Mouse (Mus musculus) myocyte (in vitro differentiated cells): ENCODE results near the gene Zhx3. TPM values are rescaled to one million over a fixed set of nuclear protein-coding genes. Genes with fewer than 3 reads are reported as not detected.

Source experiments
- H3K27me3 ChIP-seq: one replicate; pipeline ENCODE4 v1.6.1; 2011; ENCODE audit not compliant: control insufficient read depth, insufficient read depth, insufficient read length
- H3K36me3 ChIP-seq: one replicate; pipeline ENCODE4 v1.6.1; 2011; ENCODE audit not compliant: control insufficient read depth, insufficient read depth
- H3K4me2 ChIP-seq: one replicate; pipeline ENCODE4 v1.6.1; 2011; ENCODE audit warnings: low read depth, control low read depth
- H3K4me3 ChIP-seq: one replicate; pipeline ENCODE4 v1.5.1; 2011; ENCODE audit warnings: mild to moderate bottlenecking, control low read depth, moderate library complexity
- H3K79me2 ChIP-seq: one replicate; pipeline ENCODE4 v1.6.1; 2011; ENCODE audit not compliant: control insufficient read depth, insufficient read depth
- H3ac ChIP-seq: one replicate; pipeline ENCODE4 v1.6.1; 2011; ENCODE audit not compliant: control insufficient read depth, insufficient read length
- CEBPB ChIP-seq: IDR thresholded peaks from 2 replicates; pipeline ENCODE4 v1.6.1; 2011; ENCODE audit warnings: mild to moderate bottlenecking, moderate library complexity; ENCODE audit not compliant: poor library complexity, insufficient read depth, severe bottlenecking
- E2F4 ChIP-seq: IDR thresholded peaks from one replicate; pipeline ENCODE4 v1.6.1; 2011; ENCODE audit warnings: mild to moderate bottlenecking, control low read depth, moderate library complexity; ENCODE audit not compliant: insufficient read depth
- MAX ChIP-seq: IDR thresholded peaks from one replicate; pipeline ENCODE4 v1.6.1; 2011; ENCODE audit warnings: low read depth, mild to moderate bottlenecking, control low read depth
- MYOD1 ChIP-seq, 3 experiments: IDR thresholded peaks; one replicate each; pipeline ENCODE4 v1.6.1; 2011; ENCODE audit warnings: control low read depth in 2 of 3, low read depth in 2 of 3, mild to moderate bottlenecking in 2 of 3, moderate library complexity in 1 of 3; ENCODE audit not compliant: insufficient read length in 2 of 3, control insufficient read depth in 1 of 3
- MYOG ChIP-seq, 3 experiments: IDR thresholded peaks; one replicate each; pipeline ENCODE4 v1.6.1; 2011; ENCODE audit warnings: control low read depth in 2 of 3, low read depth in 2 of 3, mild to moderate bottlenecking in 2 of 3; ENCODE audit not compliant: insufficient read length in 2 of 3, control insufficient read depth in 1 of 3, insufficient read depth in 1 of 3
- POLR2A ChIP-seq: IDR thresholded peaks from one replicate; pipeline ENCODE4 v1.6.1; 2011; ENCODE audit warnings: low read depth, mild to moderate bottlenecking, control low read depth, moderate library complexity; ENCODE audit not compliant: insufficient read length
- POLR2AphosphoS2 ChIP-seq: IDR thresholded peaks from one replicate; pipeline ENCODE4 v1.6.1; 2011; ENCODE audit warnings: low read depth, control low read depth; ENCODE audit not compliant: insufficient read length
- REST ChIP-seq: IDR thresholded peaks from one replicate; pipeline ENCODE4 v1.6.1; 2011; ENCODE audit warnings: mild to moderate bottlenecking, control low read depth, moderate library complexity; ENCODE audit not compliant: insufficient read depth, insufficient read length
- SRF ChIP-seq: IDR thresholded peaks from one replicate; pipeline ENCODE4 v1.6.1; 2011; ENCODE audit warnings: low read depth; ENCODE audit not compliant: control insufficient read depth, insufficient read length
- TCF12 ChIP-seq: IDR thresholded peaks from one replicate; pipeline ENCODE4 v1.6.1; 2011; ENCODE audit warnings: mild to moderate bottlenecking, control low read depth; ENCODE audit not compliant: poor library complexity, insufficient read depth, severe bottlenecking
- TCF3 ChIP-seq: IDR thresholded peaks from one replicate; pipeline ENCODE4 v1.6.1; 2011; ENCODE audit warnings: low read depth, control low read depth; ENCODE audit not compliant: insufficient read length
- USF1 ChIP-seq: IDR thresholded peaks from one replicate; pipeline ENCODE4 v1.6.1; 2011; ENCODE audit warnings: low read depth, mild to moderate bottlenecking, control low read depth, moderate library complexity
- polyA plus RNA-seq: library from polyadenylated mRNA; unstranded; fragments of >200 nt; fragmentation: generic; extraction: Trizol; gene quantifications from one replicate; pipeline ENCODE4 v1.2.1, GENCODE M21; 2012; ENCODE audit warnings: missing spikeins

Zhx3 gene
- polyA plus RNA-seq, 1 experiment, result 6.1 TPM

DNA sequence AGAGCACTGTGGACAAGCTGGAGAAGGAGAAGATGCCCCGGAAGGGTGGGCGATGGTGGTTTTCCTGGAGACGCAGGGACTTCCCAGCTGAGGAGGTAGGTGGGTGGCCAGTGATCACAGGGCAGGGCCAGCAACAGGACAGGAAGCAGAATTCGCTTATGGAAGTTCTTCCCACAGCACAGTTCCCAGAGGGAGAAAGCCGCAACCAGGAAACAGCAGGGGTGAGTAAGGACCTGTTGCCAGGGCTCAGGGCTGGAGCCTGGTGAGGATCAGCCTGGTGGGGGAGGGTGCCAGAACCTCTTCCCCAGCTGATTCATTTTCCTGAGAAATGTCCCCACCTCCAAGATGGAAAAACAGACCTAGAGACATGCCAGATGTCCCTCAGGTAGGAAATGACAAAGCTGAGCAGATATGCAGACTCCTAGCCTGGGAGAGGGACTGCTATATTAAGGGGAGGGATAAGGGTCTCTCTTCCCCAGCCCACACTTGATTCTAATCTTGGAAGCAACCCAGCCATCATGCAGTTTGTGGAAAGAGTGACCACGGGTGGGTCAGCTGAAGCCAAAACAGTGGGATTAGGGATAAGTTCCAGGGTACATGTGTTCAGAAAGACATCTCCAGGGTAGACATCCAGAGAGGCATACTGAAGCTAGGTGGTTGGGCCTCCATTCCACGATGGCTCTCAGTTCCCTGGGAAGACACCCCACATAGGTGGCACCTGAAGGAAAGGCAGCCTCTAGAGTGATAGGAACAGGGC is 29.0 kb upstream of the Zhx3 start:
- Histone ChIP-seq H3K27me3 (no peaks in the 10 kb centered on the region), H3K4me3 (no peak overlapping the region), H3K79me2 (no peaks in the 10 kb centered on the region), H3K36me3 (no peaks in the 10 kb centered on the region), H3ac (no peak overlapping the region), H3K4me2 (no peak overlapping the region)
- TF ChIP-seq SRF (no peak), CEBPB (no peak), POLR2AphosphoS2 (no peak), TCF12 (no peak), MYOG (IDR thresholded peaks at IDR 0.05; ENCODE audit: control insufficient read depth in 1 of 3, insufficient read depth in 1 of 3, insufficient read length in 2 of 3, low read depth in 2 of 3) (no peak), POLR2A (no peak), TCF3 (no peak), E2F4 (no peak), MYOD1 (IDR thresholded peaks at IDR 0.05; ENCODE audit: control insufficient read depth in 1 of 3, insufficient read length in 2 of 3, low read depth in 2 of 3) (no peak), REST (no peak), MAX (no peak), USF1 (no peak)

DNA sequence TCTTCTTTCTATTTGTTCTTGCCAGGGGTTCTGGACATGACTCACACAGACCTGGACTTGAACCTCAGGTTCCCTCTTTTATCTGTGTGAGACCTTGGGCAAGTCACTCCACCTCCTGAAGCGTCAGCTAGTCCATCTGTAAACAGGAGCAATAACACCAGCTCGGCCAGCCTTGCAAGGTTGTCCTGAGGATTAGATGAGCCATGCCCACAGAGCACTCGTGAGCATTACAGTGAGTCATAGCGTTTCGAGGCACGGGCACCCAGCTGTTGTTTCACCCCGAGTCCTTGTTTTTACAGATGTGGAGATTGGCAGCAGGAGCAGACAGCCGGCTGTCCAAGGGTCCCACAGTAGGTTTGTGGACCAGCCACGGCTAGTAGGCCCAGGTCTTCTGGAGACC is 18.9 kb upstream of the Zhx3 start:
- H3K36me3 ChIP-seq, result no peaks in the 10 kb centered on the region
- H3K4me2 ChIP-seq, result no peak overlapping the region
- no peak overlapping the region for H3ac ChIP-seq
- H3K79me2 ChIP-seq, result no peaks in the 10 kb centered on the region
- no peaks in the 10 kb centered on the region for H3K27me3 ChIP-seq
- TF ChIP-seq POLR2A, result no peak
- no peak for TF ChIP-seq REST
- no peak for TF ChIP-seq TCF3
- TF ChIP-seq USF1, result no peak
- peak in 2 of 3 experiments; percentile 80 for TF ChIP-seq MYOD1 (IDR thresholded peaks at IDR 0.05; ENCODE audit: control insufficient read depth in 1 of 3, insufficient read length in 2 of 3, low read depth in 2 of 3)
- peak in 1 of 3 experiments; percentile 47 for TF ChIP-seq MYOG (IDR thresholded peaks at IDR 0.05; ENCODE audit: control insufficient read depth in 1 of 3, insufficient read depth in 1 of 3, insufficient read length in 2 of 3, low read depth in 2 of 3)
- TF ChIP-seq MAX, result no peak
- no peak overlapping the region for H3K4me3 ChIP-seq

DNA sequence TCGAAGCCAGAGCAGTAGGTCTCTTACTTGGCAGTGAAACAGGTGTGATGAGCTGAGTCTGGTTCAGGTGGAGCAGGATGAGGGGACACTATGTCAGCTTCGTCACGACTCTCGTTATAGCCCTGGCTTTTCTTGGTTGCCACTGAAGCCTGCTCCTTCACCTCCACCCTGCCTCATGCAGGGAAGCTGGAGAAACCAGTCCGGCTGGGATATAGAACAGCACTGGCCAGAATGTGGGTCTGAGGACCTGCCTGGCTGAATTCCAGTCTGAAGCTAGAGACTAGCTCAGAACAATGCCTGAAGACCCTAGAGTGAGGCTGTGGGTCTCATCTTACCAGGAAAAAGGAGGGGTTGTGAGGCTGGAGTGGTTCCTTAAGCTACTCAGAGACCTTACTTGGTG is 18.2 kb upstream of the Zhx3 start:
- H3K79me2 ChIP-seq, result no peaks in the 10 kb centered on the region
- H3K4me2 ChIP-seq, result no peak overlapping the region
- H3K36me3 ChIP-seq, result no peaks in the 10 kb centered on the region
- no peak overlapping the region for H3K4me3 ChIP-seq
- H3K27me3 ChIP-seq, result no peaks in the 10 kb centered on the region
- TF ChIP-seq POLR2A (no peak), CEBPB (no peak), REST (no peak), MYOD1 (IDR thresholded peaks at IDR 0.05; ENCODE audit: control insufficient read depth in 1 of 3, insufficient read length in 2 of 3, low read depth in 2 of 3) (no peak), E2F4 (no peak), TCF3 (no peak)
- no peak overlapping the region for H3ac ChIP-seq

DNA sequence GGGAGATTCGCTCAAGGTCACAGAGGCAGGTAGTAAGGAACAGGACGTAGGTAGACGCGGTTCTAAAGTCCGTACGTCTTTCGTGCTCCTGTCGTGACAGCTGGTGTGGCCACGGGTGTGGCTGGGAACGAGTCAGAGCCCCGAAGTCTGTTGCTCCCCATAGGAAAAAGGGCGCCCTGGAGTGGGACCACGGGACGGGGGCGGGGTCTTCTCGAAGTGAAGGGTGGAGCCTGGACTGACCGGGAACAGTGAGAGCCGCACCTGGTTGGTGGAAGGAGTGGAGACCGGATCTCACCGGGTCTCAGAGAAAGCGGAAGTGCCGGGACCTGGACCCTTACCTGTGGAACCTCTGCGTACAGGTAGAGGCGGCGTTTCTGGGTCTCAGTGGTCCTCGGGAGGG is 15.1 kb upstream of the Zhx3 start:
- TF ChIP-seq POLR2AphosphoS2, result no peak
- Histone ChIP-seq H3ac (no peak overlapping the region), H3K4me3 (no peak overlapping the region), H3K27me3 (no peaks in the 10 kb centered on the region), H3K4me2 (no peak overlapping the region), H3K36me3 (no peaks in the 10 kb centered on the region), H3K79me2 (no peaks in the 10 kb centered on the region)

DNA sequence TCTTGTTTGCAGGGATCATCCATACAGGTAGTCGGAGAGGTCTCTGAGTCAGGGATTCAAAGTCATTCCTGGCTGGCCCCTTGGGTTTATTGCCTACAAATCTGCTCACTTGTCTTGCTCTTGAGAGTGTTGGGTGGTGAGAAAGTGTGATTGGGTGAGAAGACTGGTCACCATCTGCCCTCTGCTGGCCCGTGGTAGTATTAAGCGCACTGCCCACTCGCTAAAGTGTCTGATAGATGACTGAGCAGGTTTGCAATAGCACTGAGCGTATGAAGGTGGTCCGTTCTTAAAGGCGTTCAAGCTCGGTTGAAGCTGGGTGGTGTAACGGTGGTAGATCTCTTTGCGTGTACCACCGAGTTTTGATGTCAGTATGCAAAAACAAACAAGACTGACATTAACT is 14.5 kb upstream of the Zhx3 start:
- Histone ChIP-seq H3K79me2 (no peaks in the 10 kb centered on the region), H3K36me3 (no peaks in the 10 kb centered on the region), H3ac (no peak overlapping the region), H3K4me3 (no peak overlapping the region), H3K27me3 (no peaks in the 10 kb centered on the region), H3K4me2 (no peak overlapping the region)
- TF ChIP-seq POLR2A (no peak), SRF (no peak), MAX (no peak), REST (no peak), MYOD1 (IDR thresholded peaks at IDR 0.05; ENCODE audit: control insufficient read depth in 1 of 3, insufficient read length in 2 of 3, low read depth in 2 of 3) (no peak), TCF3 (no peak), CEBPB (no peak), MYOG (IDR thresholded peaks at IDR 0.05; ENCODE audit: control insufficient read depth in 1 of 3, insufficient read depth in 1 of 3, insufficient read length in 2 of 3, low read depth in 2 of 3) (no peak), POLR2AphosphoS2 (no peak), TCF12 (no peak), E2F4 (no peak)
